Mouse (Mus musculus) splenic B cell, adult 2 months (primary cell): ENCODE results near the gene Rho.

Experiments used
- DNase-seq: peaks from one replicate; pipeline ENCODE4 v3.0.0-alpha.2; 2011; ENCODE audit warnings: low read depth, low spot score
- H3K27me3 ChIP-seq: 2 replicates; pipeline ENCODE4 v1.6.1; 2012; ENCODE audit warnings: mild to moderate bottlenecking, low read length, moderate library complexity, mixed read lengths; ENCODE audit not compliant: control insufficient read depth, poor library complexity, insufficient read depth, severe bottlenecking
- H3K36me3 ChIP-seq: 2 replicates; pipeline ENCODE4 v1.6.1; 2012; ENCODE audit warnings: mild to moderate bottlenecking, low read length, moderate library complexity, mixed read lengths; ENCODE audit not compliant: control insufficient read depth, poor library complexity, insufficient read depth, severe bottlenecking

Gene Rho

GRCm38 (mm10) chr6:115971273-115972060, 39.9 kb downstream of the Rho start:
- H3K36me3 ChIP-seq: no peaks in the 10 kb centered on the region

GRCm38 (mm10) chr6:115972083-115972764, 40.7 kb downstream of the Rho start:
- Histone ChIP-seq H3K36me3 (no peaks in the 10 kb centered on the region), H3K27me3 (no peaks in the 10 kb centered on the region)
- DNase-seq: no peak

More at GRCm38 (mm10) chr6:115971273-115972060, 39.9 kb downstream of the Rho start:
- no peaks in the 10 kb centered on the region for H3K27me3 ChIP-seq
- DNase-seq: peak; percentile 14

- H3K36me3 ChIP-seq: no peaks in the 10 kb centered on the region
- no peaks in the 10 kb centered on the region for H3K27me3 ChIP-seq
- no peak for DNase-seq
These were observed 41.8 kb downstream of the Rho start for GRCm38 (mm10) chr6:115973139-115973875.

- no peaks in the 10 kb centered on the region for H3K36me3 ChIP-seq
- DNase-seq: no peak
- H3K27me3 ChIP-seq: no peaks in the 10 kb centered on the region
These were observed 42.5 kb downstream of the Rho start for GRCm38 (mm10) chr6:115973881-115974662.

- Histone ChIP-seq H3K36me3 (no peaks in the 10 kb centered on the region), H3K27me3 (no peaks in the 10 kb centered on the region)
- DNase-seq: no peak
These were observed 44.1 kb downstream of the Rho start for GRCm38 (mm10) chr6:115975606-115976005.

- no peak for DNase-seq
- no peaks in the 10 kb centered on the region for H3K27me3 ChIP-seq
- H3K36me3 ChIP-seq: no peaks in the 10 kb centered on the region
These were observed 46.3 kb downstream of the Rho start for GRCm38 (mm10) chr6:115977810-115978209.

- Histone ChIP-seq H3K27me3 (no peaks in the 10 kb centered on the region), H3K36me3 (no peaks in the 10 kb centered on the region)
- peak; percentile 16 for DNase-seq
These were observed 47.0 kb downstream of the Rho start for GRCm38 (mm10) chr6:115978596-115978995.

GRCm38 (mm10) chr6:115982889-115983288, 51.3 kb downstream of the Rho start:
- no peak for DNase-seq
- H3K27me3 ChIP-seq: no peaks in the 10 kb centered on the region

GRCm38 (mm10) chr6:115983306-115984038, 51.9 kb downstream of the Rho start:
- no peak for DNase-seq
- no peaks in the 10 kb centered on the region for H3K36me3 ChIP-seq
- H3K27me3 ChIP-seq: no peaks in the 10 kb centered on the region

More at GRCm38 (mm10) chr6:115982889-115983288, 51.3 kb downstream of the Rho start:
- H3K36me3 ChIP-seq: no peaks in the 10 kb centered on the region

GRCm38 (mm10) chr6:115984580-115984979, 53.0 kb downstream of the Rho start:
- DNase-seq: no peak
- Histone ChIP-seq H3K27me3 (no peaks in the 10 kb centered on the region), H3K36me3 (no peaks in the 10 kb centered on the region)

GRCm38 (mm10) chr6:115985622-115986021, 54.1 kb downstream of the Rho start:
- DNase-seq: no peak
- Histone ChIP-seq H3K27me3 (no peaks in the 10 kb centered on the region), H3K36me3 (no peaks in the 10 kb centered on the region)

- Histone ChIP-seq H3K36me3 (no peaks in the 10 kb centered on the region), H3K27me3 (no peaks in the 10 kb centered on the region)
- peak; percentile 27 for DNase-seq
These were observed 55.0 kb downstream of the Rho start for GRCm38 (mm10) chr6:115986472-115987095.

- DNase-seq: peak; percentile 60
- H3K27me3 ChIP-seq: no peaks in the 10 kb centered on the region
- no peaks in the 10 kb centered on the region for H3K36me3 ChIP-seq
These were observed 55.7 kb downstream of the Rho start for GRCm38 (mm10) chr6:115987096-115987747.
